Comparison of ENCODE assay signal across 8 mouse cellular contexts in genomic region chr16:21377605-21377968, GRCm38 (mm10). TPM values are rescaled to one million over a fixed set of nuclear protein-coding genes. Genes with fewer than 3 reads are reported as not detected.
A peak's percentile ranks its signal among the peaks of the same experiment; 100 is the strongest.
DNase-seq lines count a peak whose midpoint lies in the region; ATAC-seq lines count a peak whose summit lies in the region.
"Had no signal": no experiment of that assay in that cellular context is flagged by ENCODE, and none has a peak within 500 bp of the region (broad histone marks: within the 10 kb centered on the region; RNA-seq: fewer than 3 reads in every experiment).

No protein-coding gene starts in this region.

- no peak overlapping the region for H3K4me3 ChIP-seq in kidney, embryonic 16.5 days (ENCODE audit: low read length)
- H3K4me3 ChIP-seq in embryonic facial prominence, embryonic 11.5 days (ENCODE audit: low read depth, low read length), result no peak overlapping the region
- no peak overlapping the region for H3K4me3 ChIP-seq in forebrain, embryonic 16.5 days (replicated peaks; ENCODE audit: low read length)
- H3K4me3 ChIP-seq in midbrain, embryonic 14.5 days (replicated peaks; ENCODE audit: low read depth, low read length), result no peak overlapping the region

- no peaks in the 10 kb centered on the region; the same call in 1 of the 2 replicates for H3K27me3 ChIP-seq in kidney, embryonic 16.5 days (ENCODE audit: insufficient read depth, low read length)
- H3K27me3 ChIP-seq in embryonic facial prominence, embryonic 11.5 days (ENCODE audit: control insufficient read depth, insufficient read depth, low read length), result no peaks in the 10 kb centered on the region
- no peaks in the 10 kb centered on the region for H3K27me3 ChIP-seq in forebrain, embryonic 16.5 days (replicated peaks; ENCODE audit: control insufficient read depth, insufficient read depth, low read length)
- no peaks in the 10 kb centered on the region for H3K27me3 ChIP-seq in midbrain, embryonic 14.5 days (ENCODE audit: control insufficient read depth, insufficient read depth, low read length)

- H3K36me3 ChIP-seq in kidney, embryonic 16.5 days (ENCODE audit: insufficient read depth, low read length), result no peaks in the 10 kb centered on the region
- H3K36me3 ChIP-seq in embryonic facial prominence, embryonic 11.5 days (replicated peaks; ENCODE audit: control insufficient read depth, insufficient read depth, low read depth, low read length), result no peaks in the 10 kb centered on the region
- no peaks in the 10 kb centered on the region for H3K36me3 ChIP-seq in forebrain, embryonic 16.5 days (ENCODE audit: control insufficient read depth, insufficient read depth)
- no peaks in the 10 kb centered on the region for H3K36me3 ChIP-seq in midbrain, embryonic 14.5 days (ENCODE audit: control insufficient read depth, insufficient read depth, low read length)

- peaks cover 17% of the 10 kb centered on the region for H3K4me1 ChIP-seq in kidney, embryonic 16.5 days (ENCODE audit: insufficient read depth, low read length)
- H3K4me1 ChIP-seq in embryonic facial prominence, embryonic 11.5 days (ENCODE audit: control insufficient read depth, insufficient read depth, low read length), result peaks cover 14% of the 10 kb centered on the region
- H3K4me1 ChIP-seq in forebrain, embryonic 16.5 days (replicated peaks; ENCODE audit: control insufficient read depth, insufficient read depth, low read length), result peaks cover 10% of the 10 kb centered on the region
- 0 out of 2 replicates have a peak, but pooled peaks cover 7% of the 10 kb centered on the region for H3K4me1 ChIP-seq in midbrain, embryonic 14.5 days (ENCODE audit: control insufficient read depth, insufficient read depth, low read length)

- peak overlapping the region; percentile 80 for H3K27ac ChIP-seq in kidney, embryonic 16.5 days (ENCODE audit: low read length)
- peak overlapping the region; percentile 81 for H3K27ac ChIP-seq in embryonic facial prominence, embryonic 11.5 days (replicated peaks; ENCODE audit: low read depth, low read length)
- no peak overlapping the region for H3K27ac ChIP-seq in forebrain, embryonic 16.5 days (ENCODE audit: low read length)
- no peak overlapping the region for H3K27ac ChIP-seq in midbrain, embryonic 14.5 days (replicated peaks; ENCODE audit: low read depth, low read length)

- H3K9ac ChIP-seq in kidney, embryonic 16.5 days (replicated peaks; ENCODE audit: low read length), result no peak overlapping the region
- no peak overlapping the region for H3K9ac ChIP-seq in embryonic facial prominence, embryonic 11.5 days (replicated peaks; ENCODE audit: low read length)
- no peak overlapping the region for H3K9ac ChIP-seq in forebrain, embryonic 16.5 days (replicated peaks; ENCODE audit: low read depth, low read length)
- no peak overlapping the region for H3K9ac ChIP-seq in midbrain, embryonic 14.5 days (replicated peaks; ENCODE audit: low read length)

- no peak overlapping the region for H3K4me2 ChIP-seq in kidney, embryonic 16.5 days (replicated peaks; ENCODE audit: low read depth, low read length)
- no peak overlapping the region for H3K4me2 ChIP-seq in embryonic facial prominence, embryonic 11.5 days (ENCODE audit: low read depth, low read length)
- H3K4me2 ChIP-seq in forebrain, embryonic 16.5 days (ENCODE audit: low read length), result no peak overlapping the region
- H3K4me2 ChIP-seq in midbrain, embryonic 14.5 days (ENCODE audit: low read length), result no peak overlapping the region

- 47% methylated on average over 4 of the region's 4 CpGs for WGBS in kidney, embryonic 16.5 days
- WGBS in embryonic facial prominence, embryonic 11.5 days, result 20% methylated on average over 4 of the region's 4 CpGs
- 30% methylated on average over 4 of the region's 4 CpGs for WGBS in forebrain, embryonic 16.5 days
- 53% methylated on average over 4 of the region's 4 CpGs for WGBS in midbrain, embryonic 14.5 days

- no peak for DNase-seq in kidney, postnatal 25 days
- DNase-seq in embryonic facial prominence, embryonic 11.5 days (ENCODE audit: low spot score), result peak; percentile 79
- DNase-seq in midbrain, embryonic 14.5 days, result no peak
- no peak for DNase-seq in T-cell, adult 2 months (ENCODE audit: low spot score)
- no peak for DNase-seq in thymus, postnatal 10 days (ENCODE audit: low spot score in 2 of 2)
- DNase-seq: thymus, postnatal 4 days had no signal

- peak; percentile 55; the same call in 1 of the 2 replicates for ATAC-seq in kidney, embryonic 16.5 days (ENCODE audit: low FRiP score, low TSS enrichment)
- 0 out of 2 replicates have a peak, but pooled peaks have one; percentile 46 for ATAC-seq in embryonic facial prominence, embryonic 11.5 days (replicated peaks; ENCODE audit: insufficient number of reproducible peaks, low FRiP score, low TSS enrichment, low read depth)
- ATAC-seq in forebrain, embryonic 16.5 days, result peak; percentile 62
- ATAC-seq in midbrain, embryonic 14.5 days (ENCODE audit: low FRiP score, low TSS enrichment), result 0 out of 2 replicates have a peak, but pooled peaks have one; percentile 12

- no peaks in the 10 kb centered on the region for H3K9me3 ChIP-seq in kidney, embryonic 16.5 days (ENCODE audit: low read length)
- H3K9me3 ChIP-seq in embryonic facial prominence, embryonic 11.5 days (replicated peaks; ENCODE audit: control insufficient read depth, low read length), result no peaks in the 10 kb centered on the region
- H3K9me3 ChIP-seq in forebrain, embryonic 16.5 days (ENCODE audit: control insufficient read depth, low read length), result no peaks in the 10 kb centered on the region
- no peaks in the 10 kb centered on the region for H3K9me3 ChIP-seq in midbrain, embryonic 14.5 days (ENCODE audit: control insufficient read depth, low read length)

RNA-seq across cellular contexts. Expression of gene Vps8, which starts 45.3 kb away (rescaled TPM):
- 21.6 and 25.6 TPM in 2 replicates for polyA plus RNA-seq in kidney, embryonic 16.5 days (2015; fragmentation: Nextera tagmentation; extraction: Ambion mirVana)
- polyA plus RNA-seq in embryonic facial prominence, embryonic 11.5 days (2014; fragmentation: Nextera tagmentation; extraction: Ambion mirVana), result 16.7 and 19.0 TPM in 2 replicates
- polyA plus RNA-seq in forebrain, embryonic 16.5 days (2015; fragmentation: Nextera tagmentation; extraction: Ambion mirVana), result 37.5 and 39.6 TPM in 2 replicates
- polyA plus RNA-seq in midbrain, embryonic 14.5 days (2014; fragmentation: Nextera tagmentation; extraction: Ambion mirVana), result 31.6 and 41.1 TPM in 2 replicates

Comparison
In these comparisons a context has a peak if more than half of its experiments do, and no peak if none do; other contexts are left out.
1. ATAC-seq: peak in every context shown above with its lines; median percentile 62 in forebrain, embryonic 16.5 days; 55 in kidney, embryonic 16.5 days; 46 in embryonic facial prominence, embryonic 11.5 days; 12 in midbrain, embryonic 14.5 days.
2. H3K27ac ChIP-seq: peak in kidney, embryonic 16.5 days (single experiment) and embryonic facial prominence, embryonic 11.5 days (single experiment); none in forebrain, embryonic 16.5 days (single experiment) and midbrain, embryonic 14.5 days (single experiment).